Mouse (Mus musculus): ENCODE data around the gene Ercc6. TPM values are rescaled to one million over a fixed set of nuclear protein-coding genes. Genes with fewer than 3 reads are reported as not detected.
A peak's percentile ranks its signal among the peaks of the same experiment; 100 is the strongest.

Gene Ercc6
- total RNA-seq (2021), result 10 to 100 TPM; 20.8 to 24.9 TPM
- long read RNA-seq, partial matches to known transcripts, result 4 of 10 reads
- long read RNA-seq, other reads (novel, unspliced or antisense), result 6 of 10 reads

DNA sequence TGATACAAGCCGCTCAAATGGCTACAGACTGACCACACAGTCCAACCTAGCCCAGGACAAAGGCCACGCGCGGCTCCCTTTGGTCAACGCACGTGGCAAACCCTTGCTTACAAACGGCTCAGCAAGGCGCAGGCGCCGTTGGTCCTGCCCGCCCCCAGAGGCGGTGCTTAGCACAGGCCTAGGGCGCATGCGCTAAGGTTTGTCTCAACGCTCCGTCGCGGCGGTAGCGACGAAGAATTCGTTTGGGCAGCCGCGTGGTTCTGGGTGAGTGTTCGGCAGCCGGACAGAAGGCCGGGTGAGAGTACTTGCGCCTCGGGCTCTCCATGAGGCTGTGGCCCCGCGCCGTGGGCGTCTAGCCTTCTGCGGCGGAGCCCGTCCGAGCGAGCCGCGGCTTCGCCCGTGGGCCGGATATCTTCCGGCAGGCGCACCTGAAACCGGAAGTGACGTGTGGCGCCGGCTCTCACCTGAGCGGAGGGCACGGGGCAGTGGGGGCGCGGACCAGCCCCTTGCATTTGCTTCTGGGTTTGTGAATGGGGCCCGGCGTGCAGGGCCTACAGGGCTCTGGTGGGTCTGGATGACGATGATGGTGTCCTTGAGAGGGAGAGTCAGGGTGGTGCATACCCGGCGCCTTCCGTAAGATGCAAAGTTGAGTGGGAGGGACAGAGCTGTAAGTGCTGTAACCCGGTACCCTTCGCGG lies at the start of gene Ercc6:
TSS of gene Ercc6 (plus strand) at position 186 of the 697 bp plus-strand sequence.
- DNase-seq (ENCODE audit: low spot score in 2 of 2), result peak; percentile 91 to 94

DNA sequence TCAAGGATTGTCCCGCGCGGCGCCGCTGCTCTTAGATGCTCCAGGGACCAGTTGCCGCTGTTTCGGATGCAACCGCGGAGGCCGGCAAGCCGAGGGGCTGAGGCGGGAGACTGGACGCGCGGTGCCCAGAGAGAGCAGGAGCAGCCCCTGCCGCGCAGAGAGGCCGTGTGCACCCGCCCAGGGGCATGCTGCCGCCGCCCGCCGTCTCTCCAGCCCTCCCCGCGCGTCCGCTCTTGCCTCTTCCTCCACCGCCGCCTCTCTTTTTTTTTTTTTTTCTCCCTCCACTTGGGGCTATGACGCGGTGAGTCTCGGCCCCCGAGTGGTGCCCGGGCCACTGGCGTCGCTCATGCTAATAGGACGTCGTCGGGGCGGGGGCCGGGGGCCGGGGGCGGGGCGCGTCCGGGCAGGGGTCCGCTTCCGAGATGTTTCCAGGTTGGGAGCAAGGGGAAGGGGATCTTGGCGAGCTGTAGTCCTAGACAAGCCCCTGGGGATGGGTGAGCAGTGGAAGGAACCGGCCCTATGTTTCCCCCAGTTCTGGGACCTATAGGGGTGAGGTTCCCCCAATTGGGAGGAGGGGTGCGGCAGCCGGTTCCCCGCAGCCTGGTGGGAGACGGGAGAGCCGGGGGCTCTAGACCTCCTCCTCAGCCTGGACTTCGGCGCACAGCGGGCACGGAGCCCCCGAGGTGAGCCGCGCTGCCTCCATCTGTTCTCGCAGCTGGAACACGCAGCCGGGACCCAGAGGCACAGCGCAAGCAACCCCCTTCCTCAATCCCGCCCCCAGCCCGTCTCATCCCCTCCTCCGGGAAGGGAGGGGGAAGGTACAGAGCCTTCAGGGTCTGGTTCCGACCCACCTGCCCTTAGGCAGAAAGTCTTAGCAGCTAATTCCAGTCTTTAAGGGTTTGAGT lies 48.5 kb upstream of the Ercc6 start, which contains the start of gene Slc18a3:
TSS of gene Slc18a3 (minus strand) at position 250 of the 905 bp plus-strand sequence.
- DNase-seq (ENCODE audit: low spot score in 2 of 2), result no peak

DNA sequence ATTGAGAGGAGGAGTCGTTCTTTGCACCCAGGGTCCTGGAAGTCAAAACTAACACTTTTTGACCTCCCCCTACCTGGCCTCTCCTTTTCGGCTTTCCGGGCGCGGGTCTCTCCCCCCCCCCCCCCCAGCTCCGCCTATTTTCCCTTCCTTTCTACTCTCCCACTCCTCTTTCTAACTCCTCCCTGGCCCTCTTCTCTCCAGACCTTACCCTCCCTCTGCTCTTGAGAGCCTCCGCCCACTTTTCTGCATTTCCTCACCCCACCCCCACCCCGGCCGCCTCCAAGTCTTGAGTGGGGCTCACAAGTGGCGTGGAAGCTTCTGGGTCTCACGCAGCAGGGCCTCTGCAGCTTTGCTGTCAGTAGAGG lies 47.8 kb upstream of the Ercc6 start:
- DNase-seq (ENCODE audit: low spot score in 2 of 2), result no peak

DNA sequence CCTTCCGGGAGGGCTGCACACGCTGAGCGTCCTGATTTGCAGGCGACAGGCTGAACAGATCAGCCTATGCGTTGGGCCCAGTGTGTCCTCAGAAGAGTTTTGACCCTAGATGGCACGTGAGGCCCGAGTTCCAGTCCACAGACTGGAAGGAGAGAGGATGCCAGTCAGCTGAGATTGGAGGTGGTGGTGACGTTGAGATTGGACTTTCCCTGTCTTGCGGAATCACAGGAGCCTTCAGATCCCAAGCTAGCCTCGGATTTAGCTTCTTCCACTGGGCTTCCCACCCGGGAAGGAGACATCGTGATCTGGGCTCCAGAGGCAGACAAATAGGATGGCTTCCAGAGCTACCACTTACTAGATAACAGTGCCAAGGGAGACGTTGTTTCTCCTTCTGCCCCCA lies 47.4 kb upstream of the Ercc6 start, which contains the start of gene Chat:
TSS of gene Chat (minus strand) at position 101 of the 400 bp plus-strand sequence.
- no peak for DNase-seq (ENCODE audit: low spot score in 2 of 2)

DNA sequence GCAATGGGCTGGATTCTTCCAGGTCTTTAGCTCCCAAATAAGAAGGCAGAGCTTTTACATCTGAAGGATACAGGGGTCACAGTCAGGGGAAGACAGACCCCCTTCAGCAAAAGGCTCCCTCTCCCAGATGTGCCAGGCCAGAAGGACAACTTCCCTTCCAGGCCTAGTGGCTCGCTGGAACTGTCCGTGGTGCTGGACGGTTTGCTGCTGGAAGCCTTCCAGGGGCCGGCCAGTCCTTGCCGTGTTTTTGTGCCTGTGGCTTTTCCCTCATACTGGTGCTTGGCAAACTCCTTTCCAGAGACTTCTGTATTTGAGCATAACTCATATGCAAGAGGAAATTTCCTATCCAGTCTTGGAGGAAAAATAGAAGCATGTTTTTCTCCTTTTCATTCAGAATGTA lies 45.7 kb upstream of the Ercc6 start:
- DNase-seq (ENCODE audit: low spot score in 2 of 2), result no peak

DNA sequence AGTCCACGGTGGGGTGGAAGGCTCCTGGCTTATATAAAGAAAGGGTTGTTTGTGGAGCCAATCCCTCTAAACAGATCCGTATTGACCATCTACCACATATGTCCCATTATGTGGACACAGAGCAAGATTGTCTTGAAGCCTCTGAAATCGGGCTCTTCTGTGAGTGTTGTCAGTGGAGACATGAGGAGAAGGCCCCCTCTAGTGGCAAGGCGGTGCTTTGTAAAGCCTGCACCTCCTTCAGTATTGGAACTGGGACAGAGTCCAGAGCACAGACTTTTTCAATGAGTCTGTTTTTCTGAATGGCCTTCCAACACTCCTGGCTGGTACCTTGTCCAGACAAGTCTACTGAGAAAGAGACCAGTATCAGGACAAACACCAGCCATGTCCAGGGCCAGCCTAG lies 40.3 kb upstream of the Ercc6 start:
- DNase-seq (ENCODE audit: low spot score in 2 of 2), result peak; percentile 56 to 81

DNA sequence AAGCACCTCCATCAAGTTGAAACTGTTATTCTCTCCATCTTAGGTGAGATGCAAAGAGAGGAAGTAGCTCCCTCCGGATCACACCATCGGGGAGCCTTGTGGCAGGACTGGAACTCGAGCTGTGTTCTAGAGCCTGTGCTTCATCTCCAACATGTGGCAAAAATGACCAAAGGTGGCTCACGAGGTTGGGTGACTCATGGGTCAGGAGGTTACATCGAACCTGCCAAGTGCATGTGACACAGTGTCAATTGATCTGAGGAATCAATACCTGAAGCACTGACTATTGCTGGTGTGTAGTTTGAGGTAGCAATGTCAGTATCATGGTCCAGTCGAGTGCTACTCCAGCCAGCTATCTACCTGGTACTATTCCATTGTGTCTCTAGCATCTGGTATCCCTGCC lies 36.8 kb upstream of the Ercc6 start:
- DNase-seq (ENCODE audit: low spot score in 2 of 2), result no peak

DNA sequence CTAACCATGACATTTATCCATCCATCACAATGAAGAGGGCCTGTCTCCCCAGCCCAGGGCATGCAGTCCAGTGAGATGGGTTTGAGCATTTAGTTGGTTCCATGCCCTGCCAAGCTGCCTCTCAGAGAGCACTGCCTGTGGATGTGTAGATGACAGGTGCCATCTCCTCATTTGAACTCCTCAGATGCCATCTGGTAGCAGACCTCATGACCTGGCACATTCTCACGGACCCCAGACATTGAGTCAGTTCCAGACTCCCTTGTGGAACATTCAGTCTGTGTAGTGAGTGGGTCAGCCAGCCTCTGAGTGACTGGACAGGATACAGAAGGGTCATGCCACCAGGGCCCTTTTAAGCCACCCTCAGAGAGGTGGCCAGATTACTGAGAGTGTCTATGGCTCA lies 35.7 kb upstream of the Ercc6 start:
- DNase-seq (ENCODE audit: low spot score in 2 of 2), result no peak

DNA sequence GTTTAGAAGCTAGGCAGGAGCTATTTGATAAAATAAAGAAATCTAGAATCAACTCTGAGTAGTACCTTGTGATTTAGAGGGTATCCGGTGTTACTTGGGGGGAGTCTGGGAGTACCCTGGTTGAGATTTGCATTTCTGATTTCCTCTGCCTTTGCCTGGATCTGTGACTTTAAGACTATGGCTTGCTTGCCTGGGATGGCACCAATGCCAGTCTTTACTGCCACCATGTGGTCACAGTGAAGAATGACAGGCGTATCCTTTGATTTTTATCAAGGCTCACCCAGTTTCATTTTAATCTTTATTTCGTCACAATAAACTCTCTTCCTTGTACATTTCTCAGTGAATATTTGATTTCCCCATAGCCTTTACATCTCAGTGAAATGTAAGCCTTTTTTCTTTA lies 31.3 kb upstream of the Ercc6 start:
- DNase-seq (ENCODE audit: low spot score in 2 of 2), result peak in 1 of 2 experiments; percentile 19

DNA sequence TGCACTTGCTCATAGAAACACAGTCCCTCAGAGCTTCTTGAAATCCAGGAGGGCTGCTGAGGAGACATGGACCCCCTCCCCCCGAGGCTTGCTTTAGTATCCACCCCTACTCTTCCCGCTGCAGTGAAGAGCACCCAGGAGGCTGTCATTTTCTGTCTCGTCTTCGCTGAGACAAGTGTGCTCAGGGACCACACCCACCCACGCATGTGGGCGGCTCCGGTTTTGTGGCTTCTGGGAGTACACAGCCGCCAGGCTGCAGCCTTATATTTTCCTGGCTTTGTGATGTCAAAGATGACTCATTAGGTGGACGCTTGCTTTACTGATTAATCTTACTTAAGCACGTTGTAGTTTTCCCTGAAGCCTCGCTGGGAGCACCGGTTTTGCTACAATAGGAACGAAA lies 20.8 kb upstream of the Ercc6 start:
- DNase-seq (ENCODE audit: low spot score in 2 of 2), result peak in 1 of 2 experiments; percentile 28

DNA sequence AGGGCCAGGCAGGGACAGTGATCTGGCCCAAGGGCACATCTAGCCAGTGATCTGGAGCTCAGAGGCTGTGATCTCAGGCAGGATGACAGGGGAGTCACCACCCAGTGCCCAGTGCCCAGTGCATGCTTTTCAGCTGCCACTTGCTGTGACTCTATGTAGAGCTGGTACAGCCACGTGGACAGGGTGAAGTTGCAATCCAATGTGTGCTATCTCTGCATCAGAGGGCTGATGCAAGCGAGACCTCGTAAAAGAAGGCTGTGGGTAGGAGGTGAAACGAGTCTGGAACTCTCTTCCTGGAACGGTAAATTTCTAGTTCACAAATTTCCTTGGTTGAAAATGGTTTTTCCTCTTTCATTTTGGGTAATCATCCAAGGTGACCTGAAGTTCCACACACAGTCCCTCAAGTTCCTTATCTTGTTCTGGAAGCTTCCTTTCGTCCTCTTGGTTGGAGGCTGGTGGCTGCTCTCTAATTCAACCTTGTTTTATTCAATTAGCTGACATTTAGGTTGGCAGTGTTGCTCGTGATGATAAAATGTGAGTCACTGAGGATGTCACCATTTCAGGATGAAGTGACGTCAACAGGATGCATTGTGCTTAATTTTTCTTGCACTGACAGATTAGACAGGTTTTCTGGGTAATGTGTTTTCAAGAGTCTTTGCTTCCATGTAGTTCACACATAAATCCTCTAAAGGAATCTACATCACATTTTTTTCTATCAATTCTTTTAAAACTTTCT lies 17.0 kb upstream of the Ercc6 start:
- no peak for DNase-seq (ENCODE audit: low spot score in 2 of 2)

DNA sequence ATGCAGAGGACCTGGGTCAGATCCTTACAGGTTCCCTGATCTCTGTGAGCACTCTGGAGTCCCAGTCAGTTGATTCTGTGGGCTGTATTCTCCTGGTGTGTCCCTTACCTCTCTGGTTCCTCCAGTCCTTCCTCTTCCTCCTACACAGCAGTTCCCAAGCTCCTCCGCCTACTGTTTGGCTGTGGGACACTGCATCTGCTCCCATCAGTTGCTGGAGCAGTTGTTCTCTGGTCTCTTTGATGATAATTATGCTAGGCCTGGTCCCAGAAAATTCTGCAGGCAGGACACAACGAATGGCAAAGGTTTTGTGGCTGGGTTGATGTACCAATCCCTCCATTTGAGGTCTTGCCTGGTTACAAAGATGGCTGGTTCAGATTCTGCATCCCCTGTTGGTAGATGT lies 12.0 kb upstream of the Ercc6 start:
- no peak for DNase-seq (ENCODE audit: low spot score in 2 of 2)

DNA sequence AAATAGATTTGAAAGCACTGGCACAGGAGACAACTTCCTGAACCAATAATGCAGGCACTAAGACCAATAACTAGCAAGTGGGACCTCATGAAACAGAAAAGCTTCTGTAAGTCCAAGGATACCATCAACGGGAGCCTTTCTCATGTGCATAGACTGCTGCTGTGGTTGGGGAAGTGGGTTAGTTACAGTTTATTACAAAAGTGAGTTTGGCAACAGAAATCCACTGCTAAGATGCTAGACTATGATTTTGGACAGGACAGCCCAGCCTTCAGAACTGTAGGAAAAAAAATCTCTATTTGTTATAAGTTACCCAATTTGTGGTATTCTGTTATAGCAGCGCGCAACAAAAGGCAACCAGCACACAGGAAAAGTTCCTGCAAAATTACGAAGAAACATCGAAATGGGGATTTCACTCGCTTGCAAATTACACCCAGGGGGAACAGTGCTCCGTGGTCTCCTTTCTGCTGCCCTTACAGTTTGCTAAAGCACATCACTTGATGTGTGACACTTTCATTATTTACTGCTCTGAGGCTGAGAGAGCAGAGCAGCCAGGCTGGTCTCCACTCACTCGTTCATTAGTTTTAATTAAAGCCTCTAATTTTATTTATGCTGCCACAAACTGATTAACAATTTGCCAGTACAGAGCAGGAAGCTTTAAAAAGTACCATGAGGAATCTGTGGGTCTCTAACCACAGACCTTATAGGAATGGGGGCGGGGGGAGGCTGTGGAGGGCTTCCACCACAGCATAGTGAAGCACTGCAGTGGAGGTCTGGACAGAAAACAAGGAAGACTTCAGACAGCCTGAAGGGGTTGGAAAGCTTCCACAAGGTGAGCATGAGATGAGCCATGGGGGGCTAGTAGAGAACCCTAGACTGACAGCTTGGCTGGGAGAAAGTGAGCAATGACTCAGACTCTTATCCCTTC lies 10.3 kb upstream of the Ercc6 start:
- no peak for DNase-seq (ENCODE audit: low spot score in 2 of 2)

DNA sequence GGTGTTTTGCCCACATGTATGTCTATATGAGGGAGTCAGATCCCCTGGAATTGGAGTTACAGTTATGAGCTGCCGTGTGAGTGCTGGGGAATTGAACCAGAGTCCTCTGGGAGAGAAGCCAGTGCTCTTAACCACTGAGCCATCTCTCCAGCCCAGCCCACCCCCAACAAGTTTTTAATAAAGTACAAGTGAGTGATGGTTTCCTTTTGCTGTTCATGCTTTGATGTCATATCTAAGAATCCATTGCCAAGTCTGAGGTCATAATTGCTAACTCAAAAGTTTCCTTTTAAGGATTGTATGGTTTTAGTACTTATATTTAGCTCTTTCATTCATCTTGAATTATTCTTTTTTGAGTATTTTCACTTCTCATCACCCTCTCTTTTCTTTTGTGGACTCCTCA lies 9.4 kb upstream of the Ercc6 start:
- DNase-seq (ENCODE audit: low spot score in 2 of 2), result no peak

DNA sequence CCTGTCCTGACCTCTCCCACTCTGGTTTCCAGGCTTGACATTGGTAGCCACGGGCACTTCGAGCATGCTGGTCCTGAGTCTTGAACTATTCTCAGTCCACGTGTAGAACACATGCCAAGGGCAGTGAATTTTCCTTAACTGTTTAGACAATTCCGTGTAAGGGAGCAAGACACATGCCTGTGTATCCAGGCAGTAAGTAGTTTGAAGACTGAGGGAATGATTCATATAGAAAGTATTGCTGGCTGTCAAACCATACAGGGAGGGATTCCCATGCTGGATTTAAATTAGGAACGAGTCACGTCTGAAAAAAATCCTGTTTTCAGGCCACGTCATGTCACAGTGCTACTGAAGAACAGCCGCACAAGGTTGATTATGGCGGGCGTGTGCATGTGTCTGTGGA lies 7.0 kb upstream of the Ercc6 start:
- no peak for DNase-seq (ENCODE audit: low spot score in 2 of 2)

DNA sequence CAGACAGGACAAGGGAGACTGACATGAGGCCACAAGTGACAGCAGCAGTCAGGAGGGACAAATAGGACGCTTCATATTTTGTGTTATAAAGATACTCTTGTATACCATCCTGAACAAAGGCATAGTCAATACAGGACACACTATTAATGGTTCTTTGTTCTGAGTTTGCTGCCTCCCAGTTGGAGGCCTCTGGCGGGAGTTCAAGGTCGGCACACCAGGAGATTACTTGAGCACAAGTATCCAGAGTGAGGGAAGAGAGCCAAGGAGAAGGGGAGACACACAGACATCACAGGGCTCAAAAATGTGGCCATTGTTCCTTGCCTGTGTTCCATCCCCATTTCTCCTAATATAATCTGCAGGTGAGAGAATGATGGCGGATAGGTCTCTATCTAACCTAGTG lies 6.1 kb upstream of the Ercc6 start:
- no peak for DNase-seq (ENCODE audit: low spot score in 2 of 2)

DNA sequence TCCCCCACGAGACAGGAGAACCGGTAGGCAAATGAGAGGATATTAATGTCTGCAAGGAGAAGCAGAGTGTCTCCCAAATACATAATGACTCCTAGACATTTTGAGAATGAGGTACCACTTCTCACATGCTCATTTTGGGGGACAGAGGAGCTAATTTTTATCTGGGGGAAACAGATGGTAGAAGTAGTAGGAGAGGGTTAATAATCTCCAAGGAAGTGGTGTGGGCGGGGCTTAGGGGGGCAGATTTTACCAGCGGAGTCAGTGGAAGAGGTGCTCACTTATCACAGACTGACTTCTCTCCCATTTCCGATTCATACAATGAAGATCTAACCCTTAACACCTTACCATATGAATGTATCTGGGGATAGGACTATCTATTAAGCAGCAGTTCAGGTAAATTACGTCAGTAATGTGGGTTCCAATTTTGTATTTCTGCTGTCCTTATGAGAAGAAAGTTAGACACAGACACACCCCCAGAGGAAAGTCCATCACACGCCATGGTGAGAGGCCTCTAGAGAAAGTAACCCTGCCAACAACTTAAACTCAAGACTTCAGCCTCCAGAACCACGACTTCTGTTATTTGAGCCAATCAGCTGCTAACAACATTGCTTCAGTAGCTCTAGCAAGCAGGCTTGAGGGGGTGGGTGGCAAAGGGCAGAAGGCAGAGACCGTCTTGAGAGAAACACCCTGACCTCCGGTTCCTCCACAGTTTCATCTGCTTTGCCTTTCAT lies 5.1 kb upstream of the Ercc6 start:
- no peak for DNase-seq (ENCODE audit: low spot score in 2 of 2)

DNA sequence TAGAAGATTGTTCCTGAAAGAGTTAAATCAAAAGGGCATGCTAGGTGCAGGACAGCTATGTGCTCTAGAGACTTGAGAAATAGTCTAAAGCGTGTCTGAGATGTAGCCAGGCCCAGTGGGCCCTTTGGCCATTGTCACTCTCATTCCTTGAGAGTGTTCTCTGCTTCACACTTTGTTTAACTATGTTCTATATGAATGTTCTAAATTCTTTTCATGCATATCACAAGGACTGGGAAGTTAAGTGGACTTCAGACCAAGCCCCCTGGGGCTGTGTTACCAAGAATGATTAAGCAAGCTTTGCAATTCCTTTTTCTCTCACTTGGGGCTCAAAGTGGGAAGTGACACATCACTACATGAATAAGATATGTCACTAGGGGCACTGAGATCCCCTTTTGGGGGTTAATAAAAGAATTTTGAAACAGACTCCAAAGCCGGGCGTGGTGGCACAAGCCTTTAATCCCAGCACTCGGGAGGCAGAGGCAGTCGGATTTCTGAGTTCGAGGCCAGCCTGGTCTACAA lies 3.8 kb upstream of the Ercc6 start:
- DNase-seq (ENCODE audit: low spot score in 2 of 2), result no peak

DNA sequence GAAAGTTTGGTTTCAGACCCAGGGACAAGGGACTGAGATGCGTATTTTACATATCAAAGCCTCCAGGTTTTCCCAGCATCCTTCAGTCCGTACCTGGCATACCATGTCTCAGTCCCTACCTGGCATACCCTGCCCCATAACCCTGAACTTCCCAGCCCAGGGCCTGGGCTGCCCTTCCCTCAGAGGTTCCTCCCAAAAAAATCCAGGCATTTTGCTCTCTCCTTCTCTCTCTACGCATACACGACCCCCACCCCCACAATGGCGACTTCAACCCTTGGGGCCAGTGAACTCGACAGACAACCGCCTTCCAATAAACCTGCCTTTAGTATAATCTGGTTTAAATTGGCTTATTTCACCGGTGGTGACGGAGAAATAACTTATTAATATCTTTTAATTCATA lies 409 bp upstream of the Ercc6 start:
- no peak for DNase-seq (ENCODE audit: low spot score in 2 of 2)

DNA sequence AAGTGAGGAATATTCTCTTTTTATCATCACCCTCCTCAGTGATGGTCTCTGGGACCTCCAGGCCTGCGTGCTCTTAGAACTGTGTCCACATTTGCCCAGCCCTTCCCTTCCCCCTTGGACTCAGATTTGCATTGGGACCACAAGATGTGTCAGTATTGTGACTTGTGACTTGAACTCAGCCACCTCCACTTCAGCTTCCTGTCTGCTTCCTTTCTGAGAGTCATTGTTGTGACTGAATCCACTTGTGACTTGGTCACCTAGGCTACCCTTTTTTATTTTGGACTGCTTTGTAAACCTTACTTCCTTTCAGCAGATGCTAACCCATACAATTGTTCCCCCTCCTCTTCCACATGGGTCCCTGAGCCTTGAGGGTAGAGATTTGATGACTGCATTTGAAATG lies 2.8 kb downstream of the Ercc6 start:
- no peak for DNase-seq (ENCODE audit: low spot score in 2 of 2)

Data from layer of hippocampus, adult 18-20 months (tissue).